Mouse (Mus musculus) cerebellum, adult 11 months (tissue): ENCODE data around the gene Ovol1.
A peak's percentile ranks its signal among the peaks of the same experiment; 100 is the strongest.

Source experiments
- DNase-seq: peaks from one replicate; pipeline ENCODE4 v3.0.0; 2022

The Ovol1 gene

GRCm38 (mm10) chr19:5568470-5569140 is 8.2 kb upstream of the Ovol1 start:
- peak; percentile 83 for DNase-seq

GRCm38 (mm10) chr19:5567534-5568469 is 7.4 kb upstream of the Ovol1 start, which contains the start of gene Ap5b1:
Gene Ap5b1 (plus strand): TSS chr19:5568025.
- peak; percentile 93 for DNase-seq

GRCm38 (mm10) chr19:5567180-5567533 is 6.7 kb upstream of the Ovol1 start:
- DNase-seq, result no peak

- peak; percentile 21 for DNase-seq
These were observed 5.9 kb upstream of the Ovol1 start for GRCm38 (mm10) chr19:5566316-5566715.

- no peak for DNase-seq
These were observed 2.3 kb upstream of the Ovol1 start for GRCm38 (mm10) chr19:5562776-5563175.

GRCm38 (mm10) chr19:5561886-5562285 is 1.4 kb upstream of the Ovol1 start:
- no peak for DNase-seq

- DNase-seq, result no peak
These were observed 875 bp upstream of the Ovol1 start for GRCm38 (mm10) chr19:5561252-5561790.

- DNase-seq, result no peak
These were observed 602 bp downstream of the Ovol1 start for GRCm38 (mm10) chr19:5559631-5560456.

GRCm38 (mm10) chr19:5559229-5559628 is 1.2 kb downstream of the Ovol1 start:
- DNase-seq, result no peak

- DNase-seq, result no peak
These were observed 1.7 kb downstream of the Ovol1 start for GRCm38 (mm10) chr19:5558770-5559169.

GRCm38 (mm10) chr19:5558169-5558568 is 2.3 kb downstream of the Ovol1 start:
- no peak for DNase-seq

GRCm38 (mm10) chr19:5554212-5554611 is 6.2 kb downstream of the Ovol1 start:
- no peak for DNase-seq

- DNase-seq, result no peak
These were observed 6.6 kb downstream of the Ovol1 start for GRCm38 (mm10) chr19:5553802-5554201.

GRCm38 (mm10) chr19:5547471-5548056 is 12.9 kb downstream of the Ovol1 start:
- DNase-seq, result no peak

- no peak for DNase-seq
These were observed 16.4 kb downstream of the Ovol1 start for GRCm38 (mm10) chr19:5544031-5544430.

GRCm38 (mm10) chr19:5543362-5543761 is 17.1 kb downstream of the Ovol1 start:
- no peak for DNase-seq

- no peak for DNase-seq
These were observed 21.7 kb downstream of the Ovol1 start for GRCm38 (mm10) chr19:5538786-5539185.

GRCm38 (mm10) chr19:5532520-5532919 is 27.9 kb downstream of the Ovol1 start:
- DNase-seq, result no peak

GRCm38 (mm10) chr19:5530138-5530524 is 30.3 kb downstream of the Ovol1 start:
- DNase-seq, result no peak

- peak; percentile 95 for DNase-seq
These were observed 30.9 kb downstream of the Ovol1 start for GRCm38 (mm10) chr19:5529325-5530137.

- no peak for DNase-seq
These were observed 35.2 kb downstream of the Ovol1 start for GRCm38 (mm10) chr19:5525204-5525603.

GRCm38 (mm10) chr19:5518721-5519120 is 41.7 kb downstream of the Ovol1 start:
- DNase-seq, result no peak
